Mouse (Mus musculus): ENCODE measurements around the gene Mrtfb.

Mrtfb gene

GRCm38 (mm10) chr16:13350729-13351128 lies 94.4 kb downstream of the Mrtfb start:
- no peak for DNase-seq (ENCODE audit: low read depth, low spot score)

GRCm38 (mm10) chr16:13351268-13351667 lies 95.0 kb downstream of the Mrtfb start:
- DNase-seq (ENCODE audit: low read depth, low spot score) = no peak

GRCm38 (mm10) chr16:13353927-13354326 lies 97.6 kb downstream of the Mrtfb start:
- DNase-seq (ENCODE audit: low read depth, low spot score) = peak; percentile 26

GRCm38 (mm10) chr16:13354431-13354830 lies 98.2 kb downstream of the Mrtfb start:
- no peak for DNase-seq (ENCODE audit: low read depth, low spot score)

DNA sequence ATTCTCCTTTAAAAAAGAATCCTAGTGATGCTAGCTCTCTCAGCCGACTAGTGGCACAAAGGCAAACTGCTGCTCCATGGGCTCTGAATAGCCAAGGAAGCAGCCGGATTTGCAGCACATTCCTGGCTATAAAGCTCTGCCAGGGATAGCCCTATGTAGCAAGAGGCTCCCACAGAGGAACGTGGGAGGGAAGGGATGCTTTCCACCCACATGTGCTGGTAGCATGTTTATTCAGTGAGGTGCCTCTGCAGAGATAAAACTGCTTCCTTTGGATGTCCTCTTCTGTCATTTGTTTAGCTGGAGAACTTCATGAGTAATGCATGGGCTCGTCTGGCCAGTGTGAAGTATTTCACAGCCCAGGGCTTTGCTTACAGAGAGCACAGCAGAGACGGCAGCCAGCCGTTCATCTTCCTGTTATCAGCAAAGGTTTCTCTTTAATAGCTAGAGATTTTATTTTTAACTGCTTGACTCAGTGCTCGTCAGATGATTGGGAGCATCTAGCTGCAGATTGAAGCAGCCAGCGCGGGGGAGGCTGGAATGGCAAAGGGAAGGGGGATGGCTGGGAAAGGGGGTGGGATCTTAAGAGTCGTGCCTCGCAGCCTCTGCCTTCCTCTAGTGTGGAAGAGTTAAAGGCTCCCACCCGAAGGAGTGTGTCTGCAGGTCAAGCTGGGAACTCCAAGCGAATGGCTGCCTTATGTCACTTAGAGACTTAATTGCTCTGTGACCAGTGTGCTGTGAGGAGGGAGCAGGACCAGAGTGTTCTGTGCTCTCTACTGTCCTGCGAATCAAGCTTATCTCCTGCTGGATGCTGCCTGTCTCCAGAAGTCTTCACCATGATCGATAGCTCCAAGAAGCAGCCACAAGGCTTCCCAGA lies 101.8 kb downstream of the Mrtfb start:
- DNase-seq (ENCODE audit: low read depth, low spot score) = peak; percentile 71

GRCm38 (mm10) chr16:13358741-13359140 lies 102.5 kb downstream of the Mrtfb start:
- no peak for DNase-seq (ENCODE audit: low read depth, low spot score)

DNA sequence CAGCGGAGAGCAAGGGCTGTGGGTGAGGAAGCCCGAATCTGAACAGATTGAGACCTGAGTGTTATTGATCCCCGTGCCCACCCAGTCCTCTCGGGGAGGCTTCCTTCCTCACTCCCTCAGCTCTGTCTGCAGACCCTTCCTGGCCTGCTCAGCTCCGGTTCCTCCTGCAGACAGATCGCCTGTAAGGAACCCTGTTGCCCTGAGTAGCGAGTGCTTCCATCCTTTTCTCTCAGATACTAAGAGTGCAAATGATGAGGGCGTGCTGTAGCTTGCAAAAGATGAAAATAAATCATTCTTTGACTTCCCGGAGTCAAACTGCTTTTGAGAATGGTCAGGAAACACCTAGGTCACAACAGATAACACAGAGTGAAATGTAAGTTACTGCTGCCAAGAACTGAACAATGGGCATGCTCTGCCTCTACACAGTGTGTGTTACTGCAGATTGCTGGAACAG lies 103.2 kb downstream of the Mrtfb start:
- DNase-seq (ENCODE audit: low read depth, low spot score) = no peak

GRCm38 (mm10) chr16:13360208-13360607 lies 103.9 kb downstream of the Mrtfb start:
- DNase-seq (ENCODE audit: low read depth, low spot score) = no peak

DNA sequence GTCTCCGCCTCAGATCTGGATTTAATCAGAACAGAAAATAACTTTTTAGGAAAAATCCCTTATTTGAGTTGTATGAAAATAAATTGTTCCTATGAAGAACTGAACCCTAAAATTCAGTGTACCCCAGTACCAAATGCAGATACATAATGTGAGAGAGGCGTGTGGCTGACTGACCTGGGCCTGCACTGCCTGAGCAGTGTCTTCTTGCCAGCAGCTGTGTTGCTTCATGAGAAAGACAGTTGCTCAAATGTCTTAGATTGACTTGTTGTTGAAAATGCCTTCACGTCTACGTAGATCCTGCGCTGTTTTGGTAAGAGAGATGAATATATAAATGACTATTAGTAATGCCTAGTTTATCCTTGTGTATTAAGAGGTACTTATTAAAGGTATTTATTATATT lies 104.6 kb downstream of the Mrtfb start:
- DNase-seq (ENCODE audit: low read depth, low spot score) = no peak

DNA sequence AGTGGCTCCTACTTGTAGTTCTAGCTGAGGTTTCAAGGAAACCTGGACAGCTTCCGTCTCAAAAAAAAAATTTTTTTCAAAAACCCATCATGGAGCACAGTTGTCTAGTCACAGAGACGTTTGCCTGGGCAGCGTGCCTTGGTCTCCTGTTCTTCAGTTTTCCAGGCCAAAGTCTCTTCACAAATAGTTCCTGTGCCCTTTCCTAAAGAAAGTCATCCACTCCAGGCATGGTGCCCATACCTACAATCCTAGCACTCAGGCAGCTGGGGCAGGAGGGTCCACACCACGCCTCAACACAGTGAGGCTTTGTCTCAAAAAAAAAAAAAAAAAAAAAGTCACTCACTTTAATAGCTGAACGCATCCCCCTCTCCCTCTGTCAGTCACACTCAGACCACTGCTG lies 106.9 kb downstream of the Mrtfb start:
- no peak for DNase-seq (ENCODE audit: low read depth, low spot score)

- DNase-seq (ENCODE audit: low read depth, low spot score) = peak; percentile 25
These were observed 107.9 kb downstream of the Mrtfb start for GRCm38 (mm10) chr16:13364145-13364544.

DNA sequence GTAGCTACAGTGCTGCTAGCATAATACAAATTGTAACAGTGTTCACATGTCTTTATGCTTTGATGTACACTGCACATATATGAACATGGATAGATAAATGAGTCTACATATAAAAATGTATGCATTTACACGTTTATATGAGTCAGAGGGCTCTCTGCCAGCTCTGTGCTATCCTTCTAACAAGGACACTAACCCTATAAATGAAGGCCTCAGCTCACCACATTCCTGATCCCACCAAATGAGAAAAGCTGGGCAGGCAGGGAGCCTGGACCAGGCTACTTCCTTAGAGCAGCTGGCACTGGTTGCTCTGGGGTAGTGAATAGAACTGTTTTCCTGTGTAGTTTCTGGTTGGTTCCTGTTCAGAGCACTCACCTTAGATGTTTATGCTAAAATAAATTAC lies 110.0 kb downstream of the Mrtfb start:
- no peak for DNase-seq (ENCODE audit: low read depth, low spot score)

DNA sequence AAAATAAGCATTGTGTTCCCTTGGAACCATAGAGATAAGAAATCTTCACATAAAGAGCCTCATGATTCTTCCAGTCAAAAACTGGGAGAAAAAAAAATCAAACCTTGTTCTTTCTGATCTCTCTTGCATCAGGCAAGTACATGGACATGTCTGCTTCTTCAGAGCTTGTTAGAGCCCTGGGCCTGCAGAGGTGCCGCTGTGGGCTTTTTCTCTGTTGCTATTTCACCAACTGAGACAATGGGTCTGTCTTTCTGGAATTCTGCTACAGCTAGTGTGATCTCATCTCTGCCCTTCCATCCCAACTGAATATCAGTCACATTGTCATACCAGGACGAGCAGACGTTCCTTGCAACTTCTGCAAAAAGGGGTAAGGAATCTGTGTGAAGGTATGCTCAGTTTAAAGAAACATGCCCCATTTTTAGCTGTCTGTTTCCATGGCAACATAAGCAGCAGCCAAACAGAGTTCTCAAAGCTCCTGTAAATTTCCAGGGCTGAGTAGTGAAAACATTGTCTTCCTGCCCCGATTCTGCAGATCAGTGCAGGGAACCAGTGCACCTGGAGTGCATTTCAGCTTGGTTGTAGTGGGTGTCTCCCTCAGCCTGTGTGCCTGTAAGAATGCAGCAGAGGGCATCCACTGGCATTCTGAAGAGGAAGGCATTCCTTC lies 110.7 kb downstream of the Mrtfb start:
- peak; percentile 45 for DNase-seq (ENCODE audit: low read depth, low spot score)

GRCm38 (mm10) chr16:13367466-13367856 lies 111.2 kb downstream of the Mrtfb start:
- no peak for DNase-seq (ENCODE audit: low read depth, low spot score)

DNA sequence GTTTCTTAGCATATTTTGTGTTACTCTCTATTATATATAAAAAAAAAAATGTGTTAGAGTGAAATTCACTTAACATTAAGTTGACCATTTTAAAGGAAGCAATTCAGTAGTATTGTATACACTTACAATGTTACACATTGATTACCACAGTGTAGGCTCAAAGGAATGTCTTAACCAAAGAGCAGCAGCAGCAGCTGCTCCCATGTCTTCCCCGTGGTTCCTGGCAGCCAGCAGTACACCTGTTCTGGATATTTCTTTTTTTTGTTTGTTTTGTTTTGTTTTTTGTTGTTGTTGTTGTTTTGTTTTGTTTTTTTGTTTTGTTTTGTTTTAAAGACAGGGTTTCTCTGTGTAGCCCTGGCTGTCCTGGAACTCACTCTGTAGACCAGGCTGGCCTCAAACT lies 112.4 kb downstream of the Mrtfb start:
- no peak for DNase-seq (ENCODE audit: low read depth, low spot score)

- DNase-seq (ENCODE audit: low read depth, low spot score) = peak; percentile 63
These were observed 115.5 kb downstream of the Mrtfb start for GRCm38 (mm10) chr16:13371740-13372287.

GRCm38 (mm10) chr16:13372899-13373533 lies 116.7 kb downstream of the Mrtfb start:
- no peak for DNase-seq (ENCODE audit: low read depth, low spot score)

DNA sequence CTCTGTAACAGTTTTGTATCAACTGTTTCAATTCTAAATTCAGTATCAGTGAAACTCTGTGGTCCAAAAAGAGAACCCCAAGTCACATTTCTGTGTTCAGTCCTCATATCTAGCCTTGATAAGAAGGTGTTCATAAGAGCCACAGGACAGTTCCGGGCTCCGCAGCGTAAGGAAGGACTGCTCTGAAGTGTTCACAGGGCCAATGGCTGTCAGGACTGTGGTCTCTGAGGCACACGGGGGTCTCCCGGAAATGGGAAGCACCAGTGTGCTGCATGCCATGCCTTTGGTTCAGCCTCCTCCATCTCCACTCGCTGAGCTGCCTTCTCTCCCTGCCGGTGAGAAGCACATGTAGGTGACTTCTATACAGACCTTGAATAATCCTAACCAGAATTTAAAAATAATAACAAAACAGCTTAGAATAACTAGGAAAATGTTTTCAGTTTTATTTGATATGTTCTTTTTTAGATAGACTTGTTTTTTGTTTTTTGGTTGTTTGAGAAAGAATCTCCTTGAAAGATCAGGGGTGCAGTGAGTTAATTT lies 120.7 kb downstream of the Mrtfb start:
- DNase-seq (ENCODE audit: low read depth, low spot score) = no peak

DNA sequence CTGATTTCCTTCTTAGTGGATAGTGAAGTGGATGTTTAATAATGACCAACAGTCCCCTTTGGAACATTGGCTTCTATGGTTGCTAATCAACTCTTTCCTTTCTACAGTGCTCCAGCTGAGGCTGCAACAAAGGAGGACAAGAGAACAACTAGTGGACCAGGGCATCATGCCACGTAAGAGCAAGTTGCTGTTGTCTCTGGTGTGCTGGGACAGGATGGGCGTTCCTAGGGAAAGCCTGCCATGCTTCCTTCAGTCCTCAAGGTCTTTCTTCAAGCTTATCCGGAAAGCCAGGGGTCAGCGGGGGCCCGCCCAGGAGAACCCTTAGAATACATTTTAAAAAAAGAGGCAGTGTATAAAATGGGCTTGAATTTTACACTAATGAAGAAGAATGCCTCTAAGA lies 121.9 kb downstream of the Mrtfb start:
- no peak for DNase-seq (ENCODE audit: low read depth, low spot score)

- no peak for DNase-seq (ENCODE audit: low read depth, low spot score)
These were observed 123.6 kb downstream of the Mrtfb start for GRCm38 (mm10) chr16:13379865-13380264.

DNA sequence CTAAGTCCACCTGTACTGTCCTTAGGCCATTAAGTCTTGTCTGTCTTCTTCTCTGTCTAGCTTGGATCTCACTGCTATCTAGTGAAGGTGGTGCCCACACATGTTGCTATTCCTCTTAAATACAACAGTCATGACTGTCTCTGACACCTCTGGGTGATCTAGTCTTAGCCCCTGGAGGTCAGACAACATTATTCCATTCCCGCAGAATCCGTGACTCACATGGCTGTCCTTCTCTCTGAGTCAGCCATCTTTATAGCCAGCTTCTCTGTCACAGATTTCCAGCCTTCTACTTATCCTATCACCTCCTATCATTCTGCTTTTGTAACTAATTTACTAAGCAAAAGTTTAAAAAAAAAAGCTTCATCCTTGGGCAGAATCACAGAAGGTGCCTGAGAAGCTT lies 125.5 kb downstream of the Mrtfb start:
- no peak for DNase-seq (ENCODE audit: low read depth, low spot score)

DNA sequence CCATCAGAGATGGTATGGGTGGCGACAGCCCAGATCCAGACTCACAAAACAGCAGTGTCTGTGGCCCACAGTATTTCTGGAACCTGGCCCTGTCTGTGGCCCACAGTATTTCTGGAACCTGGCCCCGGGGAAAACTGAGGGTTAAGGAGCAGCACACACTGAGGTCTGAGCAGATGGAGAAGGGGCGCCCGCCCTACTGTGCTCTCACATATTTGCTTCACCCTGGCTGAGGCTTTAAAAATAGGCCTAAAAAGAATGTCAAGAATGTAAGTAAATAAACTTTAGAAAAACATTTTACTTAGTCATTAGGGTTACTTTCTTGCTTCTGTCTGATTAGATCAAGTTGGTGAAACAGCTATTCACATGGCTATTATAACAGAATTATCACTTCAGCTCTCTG lies 131.0 kb downstream of the Mrtfb start:
- DNase-seq (ENCODE audit: low read depth, low spot score) = no peak
